Mouse (Mus musculus) hindbrain, postnatal 0 days (tissue): ENCODE measurements around the gene Erc2. TPM values are rescaled to one million over a fixed set of nuclear protein-coding genes. Genes with fewer than 3 reads are reported as not detected.
A peak's percentile ranks its signal among the peaks of the same experiment; 100 is the strongest.

ENCODE experiments used
- ATAC-seq: fragments of 200-750 bp; cut with Nextera tagmentation; 2 replicates; pipeline ENCODE4 v1.8.0; 2017; ENCODE audit warnings: mild to moderate bottlenecking, moderate TSS enrichment, moderate library complexity
- DNase-seq: peaks from one replicate; pipeline ENCODE4 v3.0.0-alpha.2; 2015; ENCODE audit warnings: low spot score
- H3K27ac ChIP-seq: fragments of 300-500 bp; sonication (generic); 2 replicates; pipeline ENCODE4 v1.5.1; 2014; ENCODE audit warnings: mild to moderate bottlenecking
- H3K27me3 ChIP-seq: fragments of 300-500 bp; sonication (generic); 2 replicates; pipeline ENCODE4 v1.6.1; 2014; ENCODE audit warnings: low read length, mixed read lengths; ENCODE audit not compliant: insufficient read depth
- H3K36me3 ChIP-seq: fragments of 300-500 bp; sonication (generic); 2 replicates; pipeline ENCODE4 v1.6.1; 2014; ENCODE audit warnings: low read length, mixed read lengths; ENCODE audit not compliant: insufficient read depth
- H3K4me1 ChIP-seq: fragments of 300-500 bp; sonication (generic); 2 replicates; pipeline ENCODE4 v1.6.1; 2014; ENCODE audit warnings: antibody characterized with exemption, low read length, mixed read lengths; ENCODE audit not compliant: insufficient read depth
- H3K4me2 ChIP-seq: fragments of 300-500 bp; sonication (generic); 2 replicates; pipeline ENCODE4 v1.6.1; 2014; ENCODE audit warnings: low read depth, mild to moderate bottlenecking, low read length, moderate library complexity, mixed read lengths
- H3K4me3 ChIP-seq: fragments of 300-500 bp; sonication (generic); 2 replicates; pipeline ENCODE4 v1.5.1; 2014; ENCODE audit warnings: low read length
- H3K9ac ChIP-seq: fragments of 300-500 bp; sonication (generic); replicated peaks from 2 replicates; pipeline ENCODE4 v1.6.1; 2014; ENCODE audit warnings: mild to moderate bottlenecking, low read length, moderate library complexity, mixed read lengths
- H3K9me3 ChIP-seq: fragments of 300-500 bp; sonication (generic); 2 replicates; pipeline ENCODE4 v1.6.1; 2016; ENCODE audit warnings: low read length, mixed read lengths
- CTCF ChIP-seq: IDR thresholded peaks from 2 replicates; pipeline ENCODE4 v1.5.1; 2016; ENCODE audit warnings: antibody characterized with exemption, control low read depth, low read depth
- WGBS: fragments of 180-500 bp; shearing (Covaris S2); extraction: QIAGEN DNeasy Blood & Tissue Kit; methylation state at CpG from one replicate; pipeline ENCODE4 v1.1.7; 2014; 5-methylcytosine and 5-hydroxymethylcytosine counted together
- polyA plus RNA-seq: library from polyadenylated mRNA; unstranded; fragments of >200 nt; fragmentation: Nextera tagmentation; extraction: Ambion mirVana; gene quantifications from 2 replicates; pipeline ENCODE4 v1.2.1, GENCODE M21; 2015
- total RNA-seq: library from RNA; depleted of rRNA; stranded (reverse); fragments of >200 nt; gene quantifications from 2 replicates; pipeline ENCODE4 v1.2.3, GENCODE M21; 2014

Erc2 gene
- total and polyA plus RNA-seq, 2 experiments from 2014 or later: 71.0 to 104 TPM

GRCm38 (mm10) chr14:27758230-27758629 is 136.0 kb downstream of the Erc2 start:
- peak; percentile 51 for TF ChIP-seq CTCF
- no peak overlapping the region for H3K4me2 ChIP-seq
- no peak for ATAC-seq
- no peaks in the 10 kb centered on the region for H3K36me3 ChIP-seq
- no peaks in the 10 kb centered on the region for H3K9me3 ChIP-seq
- H3K4me3 ChIP-seq: no peak overlapping the region
- H3K27ac ChIP-seq: no peak overlapping the region
- H3K9ac ChIP-seq: no peak overlapping the region
- no peak for DNase-seq
- no peaks in the 10 kb centered on the region for H3K27me3 ChIP-seq
- no peaks in the 10 kb centered on the region for H3K4me1 ChIP-seq
- 89% methylated on average over 1 of the region's 1 CpGs for WGBS

GRCm38 (mm10) chr14:27759069-27759628 is 136.9 kb downstream of the Erc2 start:
- H3K27ac ChIP-seq: no peak overlapping the region
- TF ChIP-seq CTCF: no peak
- no peaks in the 10 kb centered on the region for H3K4me1 ChIP-seq
- WGBS: 91% methylated on average over 6 of the region's 6 CpGs
- DNase-seq: no peak
- no peaks in the 10 kb centered on the region for H3K36me3 ChIP-seq
- H3K4me2 ChIP-seq: no peak overlapping the region
- ATAC-seq: no peak
- H3K27me3 ChIP-seq: no peaks in the 10 kb centered on the region
- no peak overlapping the region for H3K9ac ChIP-seq
- no peak overlapping the region for H3K4me3 ChIP-seq
- H3K9me3 ChIP-seq: no peaks in the 10 kb centered on the region

GRCm38 (mm10) chr14:27759982-27760381 is 137.8 kb downstream of the Erc2 start:
- WGBS: 84% methylated on average over 9 of the region's 9 CpGs
- H3K27me3 ChIP-seq: no peaks in the 10 kb centered on the region
- no peak for TF ChIP-seq CTCF
- H3K36me3 ChIP-seq: no peaks in the 10 kb centered on the region
- ATAC-seq (no peak), DNase-seq (no peak)
- no peaks in the 10 kb centered on the region for H3K4me1 ChIP-seq
- no peak overlapping the region for H3K9ac ChIP-seq
- no peak overlapping the region for H3K4me3 ChIP-seq
- no peaks in the 10 kb centered on the region for H3K9me3 ChIP-seq
- no peak overlapping the region for H3K4me2 ChIP-seq
- H3K27ac ChIP-seq: no peak overlapping the region

- no peak for ATAC-seq
Observed at GRCm38 (mm10) chr14:27775367-27775766, 153.1 kb downstream of the Erc2 start.

GRCm38 (mm10) chr14:27778503-27778902 is 156.3 kb downstream of the Erc2 start:
- no peaks in the 10 kb centered on the region for H3K4me1 ChIP-seq
- no peaks in the 10 kb centered on the region for H3K9me3 ChIP-seq
- no peak for TF ChIP-seq CTCF
- ATAC-seq (peak; percentile 72), DNase-seq (peak; percentile 45)
- H3K36me3 ChIP-seq: no peaks in the 10 kb centered on the region
- no peak overlapping the region for H3K4me2 ChIP-seq
- 58% methylated on average over 8 of the region's 8 CpGs for WGBS
- no peak overlapping the region for H3K27ac ChIP-seq
- no peak overlapping the region for H3K9ac ChIP-seq
- no peaks in the 10 kb centered on the region for H3K27me3 ChIP-seq
- H3K4me3 ChIP-seq: no peak overlapping the region

More at GRCm38 (mm10) chr14:27775367-27775766, 153.1 kb downstream of the Erc2 start:
- no peaks in the 10 kb centered on the region for H3K4me1 ChIP-seq
- DNase-seq: no peak
- TF ChIP-seq CTCF: no peak
- WGBS: 56% methylated on average over 5 of the region's 5 CpGs
- no peaks in the 10 kb centered on the region for H3K27me3 ChIP-seq
- no peak overlapping the region for H3K27ac ChIP-seq
- no peak overlapping the region for H3K4me2 ChIP-seq
- no peak overlapping the region for H3K9ac ChIP-seq
- H3K36me3 ChIP-seq: no peaks in the 10 kb centered on the region
- no peak overlapping the region for H3K4me3 ChIP-seq
- no peaks in the 10 kb centered on the region for H3K9me3 ChIP-seq

GRCm38 (mm10) chr14:27778982-27779701 is 156.9 kb downstream of the Erc2 start:
- DNase-seq (no peak), ATAC-seq (no peak)
- H3K4me2 ChIP-seq: no peak overlapping the region
- H3K9ac ChIP-seq: no peak overlapping the region
- no peak overlapping the region for H3K4me3 ChIP-seq
- no peak for TF ChIP-seq CTCF
- no peaks in the 10 kb centered on the region for H3K9me3 ChIP-seq
- no peaks in the 10 kb centered on the region for H3K36me3 ChIP-seq
- 73% methylated on average over 2 of the region's 2 CpGs for WGBS
- no peak overlapping the region for H3K27ac ChIP-seq
- H3K27me3 ChIP-seq: no peaks in the 10 kb centered on the region
- H3K4me1 ChIP-seq: no peaks in the 10 kb centered on the region

GRCm38 (mm10) chr14:27781221-27781620 is 159.0 kb downstream of the Erc2 start:
- Histone ChIP-seq H3K9ac (no peak overlapping the region), H3K27ac (no peak overlapping the region), H3K4me2 (no peak overlapping the region), H3K4me1 (no peaks in the 10 kb centered on the region), H3K36me3 (no peaks in the 10 kb centered on the region), H3K9me3 (no peaks in the 10 kb centered on the region), H3K27me3 (no peaks in the 10 kb centered on the region), H3K4me3 (no peak overlapping the region)
- DNase-seq: no peak
- 48% methylated on average over 1 of the region's 1 CpGs for WGBS
- TF ChIP-seq CTCF: no peak
- ATAC-seq: no peak
